24 mouse cellular contexts compared by ENCODE assay signal in the genomic region with DNA sequence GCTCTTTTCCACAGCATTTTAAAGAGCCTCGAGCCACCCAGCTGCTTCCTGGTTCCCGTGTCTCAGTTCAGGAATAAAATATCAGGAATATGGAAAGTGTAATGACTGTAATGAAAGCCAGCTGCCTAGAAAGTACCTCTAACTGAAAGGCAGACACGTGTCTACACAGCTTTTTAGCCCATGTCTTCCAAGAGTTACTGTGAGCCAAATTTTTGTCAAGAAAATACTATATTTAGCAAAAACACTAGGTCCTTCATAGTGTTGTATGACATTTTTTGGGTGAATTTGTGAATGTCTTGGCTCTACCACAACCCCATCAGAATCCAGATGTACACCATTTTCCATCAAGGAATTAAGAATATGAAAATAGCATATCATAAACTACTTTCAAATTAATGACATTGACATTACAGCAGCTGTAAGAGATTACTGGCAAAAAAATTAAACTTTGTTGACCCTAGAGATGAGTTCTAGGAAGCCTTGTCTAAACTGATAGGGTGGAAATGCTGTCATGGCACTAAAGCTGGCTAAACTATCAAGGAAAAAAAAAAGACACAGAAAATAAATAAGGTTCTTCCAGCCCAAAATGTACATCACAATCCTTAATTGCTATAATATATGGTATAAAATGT.
A peak's percentile ranks its signal among the peaks of the same experiment; 100 is the strongest.
DNase-seq lines count a peak whose midpoint lies in the region; ATAC-seq and TF ChIP-seq lines count a peak whose summit lies in the region.
"Had no signal": no experiment of that assay in that cellular context is flagged by ENCODE, and none has a peak within 500 bp of the region (broad histone marks: within the 10 kb centered on the region; RNA-seq: fewer than 3 reads in every experiment).

No protein-coding gene starts in this region.

- no peak overlapping the region for H3K27ac ChIP-seq in lung, embryonic 14.5 days (ENCODE audit: low read depth)
- peak overlapping the region; percentile 73; the same call in 1 of the 2 replicates for H3K27ac ChIP-seq in embryonic fibroblast, embryonic 13.5 days (ENCODE audit: insufficient read depth, low read length)
- H3K27ac ChIP-seq in forebrain, embryonic 11.5 days (ENCODE audit: low read depth, low read length), result no peak overlapping the region
- H3K27ac ChIP-seq: embryonic facial prominence, embryonic 13.5 days; forebrain, embryonic 10.5 days; forebrain, embryonic 15.5 days; heart, adult 2 months; heart, embryonic 15.5 days; hindbrain, embryonic 14.5 days had no signal

- TF ChIP-seq CTCF in lung, embryonic 14.5 days (IDR thresholded peaks at IDR 0.05; ENCODE audit: low read depth), result no peak
- TF ChIP-seq CTCF in embryonic fibroblast, embryonic 13.5 days (IDR thresholded peaks at IDR 0.05; ENCODE audit: borderline replicate concordance, insufficient read depth, low read length), result no peak

- WGBS in lung, embryonic 14.5 days, result 41% methylated on average over 3 of the region's 3 CpGs
- WGBS in forebrain, embryonic 11.5 days, result 74% methylated on average over 3 of the region's 3 CpGs

- no peak for TF ChIP-seq POLR2A in embryonic fibroblast, embryonic 13.5 days (IDR thresholded peaks at IDR 0.05; ENCODE audit: low read depth, low read length)

- peak; percentile 92 for ATAC-seq in lung, embryonic 14.5 days (ENCODE audit: insufficient read depth)
- no peak for ATAC-seq in forebrain, embryonic 11.5 days (replicated peaks; ENCODE audit: low FRiP score)
- ATAC-seq in granulocyte monocyte progenitor cell, adult 5-6 weeks (replicated peaks; ENCODE audit: poor library complexity, severe bottlenecking), result no peak
- ATAC-seq: activated CD4-positive, CD25-positive, alpha-beta regulatory T cell, adult 4 months; forebrain, embryonic 15.5 days; Patski had no signal

- no peaks in the 10 kb centered on the region for H3K36me3 ChIP-seq in lung, embryonic 14.5 days (ENCODE audit: insufficient read depth)
- H3K36me3 ChIP-seq in forebrain, embryonic 11.5 days (ENCODE audit: control insufficient read depth, insufficient read depth, low read length), result no peaks in the 10 kb centered on the region
- H3K36me3 ChIP-seq: embryonic facial prominence, embryonic 13.5 days; forebrain, embryonic 10.5 days; forebrain, embryonic 15.5 days; heart, embryonic 15.5 days had no signal

- H3K4me1 ChIP-seq in lung, embryonic 14.5 days (ENCODE audit: insufficient read depth), result no peaks in the 10 kb centered on the region
- H3K4me1 ChIP-seq in embryonic fibroblast, embryonic 13.5 days (ENCODE audit: control insufficient read depth, insufficient read depth, low read length), result no peaks in the 10 kb centered on the region
- no peaks in the 10 kb centered on the region for H3K4me1 ChIP-seq in forebrain, embryonic 11.5 days (replicated peaks; ENCODE audit: control insufficient read depth, insufficient read depth, low read length)
- H3K4me1 ChIP-seq: embryonic facial prominence, embryonic 13.5 days; forebrain, embryonic 10.5 days; forebrain, embryonic 15.5 days; heart, embryonic 15.5 days had no signal

- H3K9me3 ChIP-seq in lung, embryonic 14.5 days (ENCODE audit: low read depth, low read length), result no peaks in the 10 kb centered on the region
- H3K9me3 ChIP-seq in forebrain, embryonic 11.5 days (ENCODE audit: control insufficient read depth, low read length), result no peaks in the 10 kb centered on the region
- H3K9me3 ChIP-seq: embryonic facial prominence, embryonic 13.5 days; forebrain, embryonic 10.5 days; forebrain, embryonic 15.5 days; heart, embryonic 15.5 days had no signal

- H3K27me3 ChIP-seq in lung, embryonic 14.5 days (ENCODE audit: insufficient read depth, low read length), result no peaks in the 10 kb centered on the region
- no peaks in the 10 kb centered on the region for H3K27me3 ChIP-seq in forebrain, embryonic 11.5 days (ENCODE audit: control insufficient read depth, insufficient read depth, low read length)
- H3K27me3 ChIP-seq: embryonic facial prominence, embryonic 13.5 days; forebrain, embryonic 15.5 days; heart, embryonic 15.5 days had no signal

- DNase-seq in embryo, embryonic 11 days, result peak; percentile 2
- no peak for DNase-seq in embryo, embryonic 10 days (ENCODE audit: low spot score)
- DNase-seq in lung, embryonic 14.5 days, result peak; percentile 69
- DNase-seq in lung, postnatal 4 days, result no peak
- DNase-seq in 3T3-L1 (ENCODE audit: low read depth, low spot score), result peak; percentile 72
- DNase-seq in forebrain, embryonic 11.5 days (ENCODE audit: low spot score), result no peak
- DNase-seq: adrenal gland, adult 2 months; adrenal gland, postnatal 25 days; cerebellum, adult 18-20 months; cerebellum, adult 9-11 months; cerebellum, postnatal 36 days; heart, adult 2 months; heart, postnatal 14 days had no signal

- H3K4me2 ChIP-seq in lung, embryonic 14.5 days, result no peak overlapping the region
- no peak overlapping the region for H3K4me2 ChIP-seq in forebrain, embryonic 11.5 days (ENCODE audit: low read depth, low read length, severe bottlenecking)
- H3K4me2 ChIP-seq: embryonic facial prominence, embryonic 13.5 days; forebrain, embryonic 15.5 days; heart, embryonic 11.5 days; heart, embryonic 15.5 days; hindbrain, embryonic 14.5 days had no signal

- no peak overlapping the region for H3K4me3 ChIP-seq in lung, embryonic 14.5 days (ENCODE audit: low read depth, low read length)
- H3K4me3 ChIP-seq in embryonic fibroblast, embryonic 13.5 days (ENCODE audit: insufficient read depth, low read length), result no peak overlapping the region
- no peak overlapping the region for H3K4me3 ChIP-seq in forebrain, embryonic 11.5 days (ENCODE audit: low read depth, low read length)
- H3K4me3 ChIP-seq: embryonic facial prominence, embryonic 13.5 days; erythroblast, embryonic 14.5 days; forebrain, embryonic 10.5 days; forebrain, embryonic 15.5 days; heart, adult 2 months; heart, embryonic 15.5 days had no signal

- no peak overlapping the region for H3K9ac ChIP-seq in lung, embryonic 14.5 days
- H3K9ac ChIP-seq in forebrain, embryonic 11.5 days (ENCODE audit: low read length), result no peak overlapping the region
- H3K9ac ChIP-seq: embryonic facial prominence, embryonic 13.5 days; forebrain, embryonic 15.5 days; heart, embryonic 15.5 days; hindbrain, embryonic 14.5 days had no signal

Comparison
In these comparisons a context has a peak if more than half of its experiments do, and no peak if none do; other contexts are left out.
1. DNase-seq: peak in embryo, embryonic 11 days (single experiment), lung, embryonic 14.5 days (single experiment) and 3T3-L1 (single experiment); none in embryo, embryonic 10 days (single experiment), lung, postnatal 4 days (0 of 2) and forebrain, embryonic 11.5 days (single experiment).